Mouse (Mus musculus) hindbrain, embryonic 11.5 days (tissue): ENCODE data around the gene 1700029I15Rik. TPM values are rescaled to one million over a fixed set of nuclear protein-coding genes. Genes with fewer than 3 reads are reported as not detected.
A peak's percentile ranks its signal among the peaks of the same experiment; 100 is the strongest.

Experiments
- ATAC-seq: fragments of 200-750 bp; cut with Nextera tagmentation; 2 replicates; pipeline ENCODE4 v1.8.0; 2017; ENCODE audit warnings: mild to moderate bottlenecking, moderate TSS enrichment, moderate library complexity; ENCODE audit not compliant: low FRiP score
- DNase-seq: peaks from one replicate; pipeline ENCODE4 v3.0.0-alpha.2; 2015; ENCODE audit warnings: low spot score
- H3K27ac ChIP-seq: fragments of 300-500 bp; sonication (generic); 2 replicates; pipeline ENCODE4 v1.5.1; 2014; ENCODE audit warnings: mild to moderate bottlenecking, low read depth, low read length
- H3K27me3 ChIP-seq: fragments of 300-500 bp; sonication (generic); 2 replicates; pipeline ENCODE4 v1.6.1; 2014; ENCODE audit warnings: mild to moderate bottlenecking, low read length, moderate library complexity, mixed read lengths; ENCODE audit not compliant: control insufficient read depth, insufficient read depth
- H3K36me3 ChIP-seq: fragments of 300-500 bp; sonication (generic); 2 replicates; pipeline ENCODE4 v1.6.1; 2014; ENCODE audit warnings: mild to moderate bottlenecking, low read length, moderate library complexity, mixed read lengths; ENCODE audit not compliant: control insufficient read depth, insufficient read depth
- H3K4me1 ChIP-seq: fragments of 300-500 bp; sonication (generic); replicated peaks from 2 replicates; pipeline ENCODE4 v1.6.1; 2014; ENCODE audit warnings: low read length, mixed read lengths; ENCODE audit not compliant: control insufficient read depth, insufficient read depth
- H3K4me2 ChIP-seq: fragments of 300-500 bp; sonication (generic); replicated peaks from 2 replicates; pipeline ENCODE4 v1.6.1; 2014; ENCODE audit warnings: mild to moderate bottlenecking, low read depth, low read length
- H3K4me3 ChIP-seq: fragments of 300-500 bp; sonication (generic); 2 replicates; pipeline ENCODE4 v1.5.1; 2014; ENCODE audit warnings: low read depth, low read length
- H3K9ac ChIP-seq: fragments of 300-500 bp; sonication (generic); 2 replicates; pipeline ENCODE4 v1.6.1; 2014; ENCODE audit warnings: low read depth, low read length
- H3K9me3 ChIP-seq: fragments of 300-500 bp; sonication (generic); 2 replicates; pipeline ENCODE4 v1.6.1; 2016; ENCODE audit warnings: low read length; ENCODE audit not compliant: control insufficient read depth
- WGBS: fragments of 180-500 bp; shearing (Covaris S2); extraction: QIAGEN DNeasy Blood & Tissue Kit; methylation state at CpG from one replicate; pipeline ENCODE4 v1.1.7; 2014; 5-methylcytosine and 5-hydroxymethylcytosine counted together
- polyA plus RNA-seq: library from polyadenylated mRNA; unstranded; fragments of >200 nt; fragmentation: Nextera tagmentation; extraction: Ambion mirVana; gene quantifications from 2 replicates; pipeline ENCODE4 v1.2.1, GENCODE M21; 2014

The 1700029I15Rik gene
- polyA plus RNA-seq, 1 experiment from 2014 or later: 2.4 TPM

- DNase-seq: peak; percentile 47
Observed at GRCm38 (mm10) chr2:92424462-92425308, 42.3 kb downstream of the 1700029I15Rik start.

DNA sequence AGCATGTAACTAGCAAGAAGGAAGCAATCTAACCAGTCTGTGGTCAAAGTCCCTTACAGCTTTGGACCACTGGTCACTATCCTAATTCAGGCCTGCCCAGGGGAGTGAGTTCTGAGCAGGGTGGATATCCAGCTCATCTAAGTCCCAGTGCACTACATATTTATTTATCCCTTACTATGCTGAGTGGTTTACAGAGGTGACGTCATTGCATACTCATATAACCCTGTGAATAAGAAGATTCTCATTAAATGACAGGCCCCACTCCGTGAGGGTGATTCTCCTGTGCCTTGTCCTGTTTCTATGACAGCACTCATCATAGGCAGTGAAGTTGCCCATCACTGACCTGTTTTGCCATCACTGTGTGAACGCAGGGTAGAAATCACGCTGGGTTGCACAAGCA is 43.0 kb downstream of the 1700029I15Rik start:
- no peak overlapping the region for H3K9ac ChIP-seq
- no peaks in the 10 kb centered on the region for H3K9me3 ChIP-seq
- H3K36me3 ChIP-seq: no peaks in the 10 kb centered on the region
- H3K4me3 ChIP-seq: no peak overlapping the region
- DNase-seq: no peak
- peak; percentile 15; the same call in 1 of the 2 replicates for ATAC-seq
- WGBS: 76% methylated on average over 4 of the region's 4 CpGs
- no peaks in the 10 kb centered on the region for H3K27me3 ChIP-seq
- H3K27ac ChIP-seq: peak overlapping the region; percentile 76; the same call in 1 of the 2 replicates
- peaks cover 16% of the 10 kb centered on the region for H3K4me1 ChIP-seq
- H3K4me2 ChIP-seq: no peak overlapping the region

More at GRCm38 (mm10) chr2:92424462-92425308, 42.3 kb downstream of the 1700029I15Rik start:
- WGBS: 47% methylated on average over 9 of the region's 9 CpGs
- peak; percentile 76 for ATAC-seq
- H3K4me2 ChIP-seq: no peak overlapping the region; the same call in 1 of the 2 replicates
- H3K36me3 ChIP-seq: no peaks in the 10 kb centered on the region
- no peaks in the 10 kb centered on the region for H3K27me3 ChIP-seq
- peak overlapping the region; percentile 76 for H3K27ac ChIP-seq
- H3K4me1 ChIP-seq: peaks cover 16% of the 10 kb centered on the region
- no peaks in the 10 kb centered on the region for H3K9me3 ChIP-seq
- H3K9ac ChIP-seq: 0 out of 2 replicates have a peak overlapping the region, but pooled peaks have one; percentile 7
- no peak overlapping the region for H3K4me3 ChIP-seq

DNA sequence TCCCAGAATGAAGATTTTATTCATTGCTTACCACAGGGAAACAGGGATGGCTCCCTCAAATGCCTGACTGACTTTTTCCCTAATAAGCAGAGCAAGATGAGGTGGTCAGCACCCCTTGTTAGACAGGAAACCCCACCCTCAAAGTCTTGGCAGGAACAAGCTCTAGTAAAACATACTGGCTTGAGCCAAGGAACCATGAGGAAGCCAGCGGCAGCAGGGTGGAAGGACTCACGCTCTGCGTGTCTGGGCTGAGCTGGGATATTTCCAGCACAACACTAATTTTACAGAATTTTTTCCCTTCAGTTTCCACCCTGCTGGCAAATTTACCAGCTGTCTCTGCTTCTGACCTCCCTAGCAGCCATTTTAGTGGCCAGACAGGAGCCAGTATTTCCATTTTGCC is 44.1 kb downstream of the 1700029I15Rik start:
- Histone ChIP-seq H3K4me3 (no peak overlapping the region), H3K36me3 (no peaks in the 10 kb centered on the region), H3K27me3 (no peaks in the 10 kb centered on the region), H3K9me3 (no peaks in the 10 kb centered on the region), H3K27ac (no peak overlapping the region), H3K9ac (0 out of 2 replicates have a peak overlapping the region, but pooled peaks have one; percentile 7), H3K4me2 (no peak overlapping the region), H3K4me1 (peaks cover 18% of the 10 kb centered on the region)
- DNase-seq (no peak), ATAC-seq (no peak)
- WGBS: 95% methylated on average over 3 of the region's 3 CpGs

- Histone ChIP-seq H3K9me3 (no peaks in the 10 kb centered on the region), H3K36me3 (no peaks in the 10 kb centered on the region), H3K27me3 (no peaks in the 10 kb centered on the region), H3K27ac (no peak overlapping the region), H3K4me2 (no peak overlapping the region), H3K9ac (no peak overlapping the region), H3K4me3 (no peak overlapping the region), H3K4me1 (peaks cover 25% of the 10 kb centered on the region)
- DNase-seq: no peak
- ATAC-seq: no peak
- 74% methylated on average over 6 of the region's 6 CpGs for WGBS
Observed at GRCm38 (mm10) chr2:92427882-92428281, 45.5 kb downstream of the 1700029I15Rik start.

DNA sequence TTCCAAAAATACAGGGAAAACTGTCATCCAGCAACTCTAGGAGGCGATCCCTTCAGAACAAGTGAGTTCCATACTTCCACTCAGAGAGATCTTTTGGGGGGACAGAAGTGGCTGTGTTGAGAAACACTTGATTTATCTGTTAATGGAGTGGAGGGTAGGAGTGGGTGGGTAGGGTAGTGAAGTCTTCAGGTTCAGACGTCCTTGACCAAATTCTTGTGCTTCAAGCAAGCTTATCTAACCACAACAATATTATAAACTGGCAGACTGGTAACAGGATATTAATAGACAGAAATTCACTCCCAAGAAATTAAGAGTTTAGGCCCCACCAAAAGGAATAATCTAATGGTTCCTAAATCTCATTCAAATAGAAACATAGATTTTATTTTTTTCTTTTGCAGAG is 47.8 kb downstream of the 1700029I15Rik start:
- 77% methylated on average over 2 of the region's 2 CpGs for WGBS
- H3K36me3 ChIP-seq: no peaks in the 10 kb centered on the region
- no peak overlapping the region for H3K4me2 ChIP-seq
- no peak overlapping the region for H3K4me3 ChIP-seq
- peaks cover 14% of the 10 kb centered on the region for H3K4me1 ChIP-seq
- H3K9me3 ChIP-seq: no peaks in the 10 kb centered on the region
- ATAC-seq: no peak
- no peak overlapping the region for H3K9ac ChIP-seq
- H3K27ac ChIP-seq: no peak overlapping the region
- no peaks in the 10 kb centered on the region for H3K27me3 ChIP-seq
- no peak for DNase-seq

DNA sequence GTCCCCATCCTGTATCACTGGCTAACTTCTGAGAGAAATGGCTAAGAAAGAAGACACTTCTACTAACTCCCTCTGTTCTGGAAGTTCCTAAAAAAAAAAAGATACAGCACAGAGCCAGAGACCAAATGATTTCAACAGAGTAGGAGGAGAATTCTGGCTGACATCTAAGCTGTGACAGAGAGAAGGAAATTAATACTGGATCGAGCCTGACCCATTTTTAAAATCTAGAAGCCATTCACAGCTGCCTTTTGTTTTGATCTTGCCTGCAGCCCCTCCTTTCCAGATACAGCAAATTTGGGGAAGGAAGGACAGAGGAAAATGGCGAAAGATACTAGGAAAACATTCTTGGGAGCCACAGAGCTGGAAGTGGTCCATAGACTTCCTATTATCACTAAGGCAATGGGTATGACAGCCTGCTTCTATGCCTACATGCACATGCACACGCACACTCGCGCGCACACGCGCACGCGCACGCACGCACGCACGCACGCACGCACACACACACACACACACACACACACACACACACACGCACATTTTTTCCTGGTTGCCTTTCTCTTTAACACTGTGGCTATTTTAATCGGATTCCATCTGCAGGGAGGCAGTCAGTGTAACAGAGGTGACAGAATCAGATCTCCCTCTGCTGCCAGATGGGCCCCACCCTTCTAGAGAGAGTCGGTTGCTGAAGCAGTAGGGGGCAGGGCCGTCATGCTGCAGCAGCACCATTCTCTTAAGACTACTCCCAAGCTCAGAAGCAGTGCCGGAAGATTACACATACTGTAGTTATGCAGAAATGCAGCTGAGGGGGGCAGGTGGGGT is 48.6 kb downstream of the 1700029I15Rik start:
- DNase-seq (peak; percentile 54), ATAC-seq (peak; percentile 31; the same call in 1 of the 2 replicates)
- Histone ChIP-seq H3K4me3 (peak overlapping the region; percentile 80), H3K4me2 (peak overlapping the region; percentile 86), H3K9ac (peak overlapping the region; percentile 38; the same call in 1 of the 2 replicates), H3K27me3 (no peaks in the 10 kb centered on the region), H3K4me1 (peaks cover 9% of the 10 kb centered on the region), H3K27ac (peak overlapping the region; percentile 68), H3K36me3 (no peaks in the 10 kb centered on the region), H3K9me3 (no peaks in the 10 kb centered on the region)
- WGBS: 71% methylated on average over 21 of the region's 21 CpGs

DNA sequence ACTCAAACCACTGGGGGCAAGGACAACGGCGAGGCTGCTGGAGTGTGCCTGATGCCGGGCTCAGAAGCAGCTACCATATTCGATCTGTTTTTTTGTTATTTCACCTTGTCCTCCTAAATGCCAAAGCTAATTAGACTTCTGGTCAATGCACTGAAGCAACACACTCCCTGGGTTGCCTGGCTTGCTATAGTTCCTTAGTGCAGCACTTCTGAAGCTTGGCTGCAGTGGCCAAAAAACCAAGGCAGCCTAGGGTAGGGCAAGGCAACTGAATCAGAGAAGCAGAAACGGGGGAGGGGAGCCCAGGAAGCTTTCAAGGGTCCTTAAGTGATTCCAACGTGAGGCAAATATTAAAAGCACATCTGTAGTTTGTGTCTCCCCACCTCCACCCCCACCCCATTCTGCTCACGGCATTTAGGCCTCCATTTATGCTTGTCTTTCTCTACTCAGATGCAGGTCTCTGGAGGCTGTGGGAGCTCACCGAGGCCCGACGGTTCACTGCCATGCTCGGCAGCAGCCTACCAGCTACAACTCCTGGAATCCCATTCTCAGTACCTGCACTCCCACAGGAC is 49.4 kb downstream of the 1700029I15Rik start:
- H3K9ac ChIP-seq: peak overlapping the region; percentile 38; the same call in 1 of the 2 replicates
- H3K36me3 ChIP-seq: no peaks in the 10 kb centered on the region
- peak overlapping the region; percentile 80 for H3K4me3 ChIP-seq
- no peak for ATAC-seq
- peak overlapping the region; percentile 86 for H3K4me2 ChIP-seq
- H3K9me3 ChIP-seq: no peaks in the 10 kb centered on the region
- H3K27ac ChIP-seq: peak overlapping the region; percentile 68
- DNase-seq: no peak
- no peaks in the 10 kb centered on the region for H3K27me3 ChIP-seq
- WGBS: 29% methylated on average over 11 of the region's 11 CpGs
- H3K4me1 ChIP-seq: peaks cover 9% of the 10 kb centered on the region
